Mouse (Mus musculus): Measurements from ENCODE around the gene 1700007K13Rik.
"Not testable (repeated sequence)": the region's sequence is repeated elsewhere in the genome, so short reads cannot be mapped to it uniquely, and the experiment has no call there.

The 1700007K13Rik gene

DNA sequence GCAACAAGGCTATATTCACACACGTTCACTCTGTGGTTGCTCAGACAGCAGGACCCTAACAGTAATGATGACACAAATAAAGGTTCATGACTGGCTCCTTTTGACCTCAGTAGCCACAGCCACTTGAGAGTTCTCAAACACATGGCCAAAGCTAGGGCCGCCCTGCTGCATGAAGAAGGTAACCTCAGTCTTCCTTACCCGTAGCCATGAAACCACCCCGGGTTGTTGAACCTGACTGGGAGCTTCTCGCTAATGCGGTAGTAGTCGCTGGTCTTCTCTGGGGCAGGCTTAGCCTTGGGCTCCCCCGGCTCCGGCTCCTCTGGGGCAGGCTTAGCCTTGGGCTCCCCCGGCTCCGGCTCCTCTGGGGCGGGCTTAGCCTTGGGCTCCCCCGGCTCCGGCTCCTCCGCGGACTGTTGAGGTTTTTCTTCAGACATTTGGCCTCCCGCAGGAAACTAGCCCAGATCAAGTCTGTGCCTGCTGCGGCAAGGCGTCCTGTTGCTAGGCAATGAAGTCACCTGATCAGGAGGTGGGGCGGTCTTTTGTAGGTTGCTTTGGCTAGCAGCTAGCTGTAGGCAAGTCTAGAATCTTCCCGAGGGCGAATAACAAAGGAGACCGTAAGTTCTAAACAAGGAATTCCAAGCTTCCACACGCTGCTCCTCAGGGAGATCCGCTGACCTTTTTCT, at the start of gene 1700007K13Rik:
Gene 1700007K13Rik, minus strand, starts transcription at position 497 of the 683 bp plus-strand sequence.
- DNase-seq (ENCODE audit: low spot score), result peak; percentile 76

DNA sequence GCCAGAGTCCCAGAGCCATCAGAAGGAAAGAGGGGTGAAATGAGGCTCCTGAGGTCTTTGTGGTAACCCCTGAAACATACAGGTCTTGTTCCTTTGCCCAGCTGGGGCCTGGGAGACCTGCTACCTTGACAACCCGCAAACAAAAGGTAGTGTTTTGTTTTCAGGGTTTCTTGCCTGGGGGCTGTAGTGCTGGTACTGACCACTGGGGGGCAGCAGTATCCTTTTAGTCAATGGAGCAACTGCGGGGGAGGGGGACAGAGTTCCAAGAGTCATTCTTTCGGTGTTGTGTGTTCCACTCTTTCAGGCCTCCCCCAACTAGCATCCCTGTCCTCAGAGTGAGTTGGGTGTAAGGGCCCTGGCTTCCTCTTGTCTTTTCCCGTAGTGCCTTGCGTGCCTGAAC, 48.4 kb upstream of the 1700007K13Rik start:
- DNase-seq (ENCODE audit: low spot score), result peak; percentile 74

DNA sequence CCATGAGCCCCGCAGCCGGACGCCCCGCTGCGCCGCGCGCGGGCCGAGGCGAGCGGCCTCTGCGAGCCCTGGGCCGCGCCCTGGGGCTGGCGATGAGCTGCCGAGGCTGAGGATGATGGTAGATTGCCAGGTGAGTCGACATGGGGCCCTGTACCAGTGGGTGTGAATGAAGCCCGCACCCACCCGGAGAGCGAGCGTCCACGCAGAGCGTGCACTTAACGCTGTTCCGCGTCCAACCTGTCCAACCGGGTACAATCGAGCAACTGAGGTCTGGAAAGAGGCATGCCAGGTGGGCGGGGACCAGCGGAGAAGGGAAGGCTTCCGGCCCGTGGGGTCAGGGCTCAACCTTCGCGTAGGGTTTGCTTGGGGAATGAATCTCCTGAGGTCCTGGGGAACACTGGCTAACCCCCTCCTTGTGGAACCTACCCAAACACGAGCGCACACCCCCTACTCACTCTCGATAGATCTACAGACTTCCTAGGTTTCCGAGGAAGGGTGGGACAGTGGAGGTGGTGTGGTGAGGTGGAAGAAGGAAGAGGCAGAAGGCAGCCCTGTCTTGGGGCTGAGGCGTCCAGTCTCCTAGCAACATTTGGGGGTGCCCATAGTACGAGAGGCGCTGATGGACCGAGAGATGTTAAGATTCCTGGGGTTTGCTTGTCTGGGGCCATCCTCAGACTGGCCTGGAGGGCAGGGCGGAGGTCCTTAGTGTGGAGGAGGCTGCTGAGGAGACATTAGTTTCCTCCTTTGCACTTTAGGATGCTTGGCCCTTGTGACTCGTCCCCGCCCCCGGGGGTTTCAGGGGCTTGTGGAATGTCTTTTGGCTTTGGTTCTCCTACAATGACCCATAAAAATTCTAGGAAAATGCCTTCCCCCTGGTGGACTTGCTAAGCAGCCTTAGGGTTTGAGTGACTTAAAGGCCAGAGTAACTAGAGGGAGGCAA, 47.6 kb upstream of the 1700007K13Rik start:
- no peak for DNase-seq (ENCODE audit: low spot score)

DNA sequence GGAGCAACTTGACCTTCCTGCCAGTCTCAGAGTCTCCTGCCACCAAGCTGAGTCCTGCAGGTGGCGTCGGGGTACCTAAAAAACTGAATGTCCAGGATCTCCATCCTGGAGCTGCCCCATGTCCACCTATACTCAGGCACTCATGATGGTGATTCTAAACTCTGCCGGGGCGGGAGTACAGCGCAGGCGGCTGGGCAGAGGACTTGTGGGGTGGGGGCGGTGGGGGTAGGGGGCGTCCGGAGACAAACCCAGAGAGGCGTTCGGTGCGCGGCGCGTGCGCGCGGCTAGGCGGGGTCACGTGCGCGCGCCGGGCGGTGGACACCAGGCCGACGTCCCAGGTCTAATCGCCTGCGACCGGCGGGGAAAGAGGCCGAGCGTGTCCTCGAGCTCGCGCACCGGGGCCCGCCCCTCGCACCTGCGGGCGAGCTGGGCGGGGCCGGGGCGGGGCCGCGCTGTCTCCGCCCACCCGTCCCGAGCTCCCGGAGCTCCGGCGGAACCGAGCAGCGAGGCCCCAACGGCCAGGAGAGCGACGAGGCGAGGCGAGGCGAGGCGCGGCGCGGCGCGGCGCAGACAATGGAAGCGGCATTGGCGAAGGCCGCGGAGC, 46.8 kb upstream of the 1700007K13Rik start, which contains the start of gene Ralgds:
Gene Ralgds, plus strand, starts transcription at position 328 of the 604 bp plus-strand sequence.
- DNase-seq (ENCODE audit: low spot score), result peak; percentile 81

DNA sequence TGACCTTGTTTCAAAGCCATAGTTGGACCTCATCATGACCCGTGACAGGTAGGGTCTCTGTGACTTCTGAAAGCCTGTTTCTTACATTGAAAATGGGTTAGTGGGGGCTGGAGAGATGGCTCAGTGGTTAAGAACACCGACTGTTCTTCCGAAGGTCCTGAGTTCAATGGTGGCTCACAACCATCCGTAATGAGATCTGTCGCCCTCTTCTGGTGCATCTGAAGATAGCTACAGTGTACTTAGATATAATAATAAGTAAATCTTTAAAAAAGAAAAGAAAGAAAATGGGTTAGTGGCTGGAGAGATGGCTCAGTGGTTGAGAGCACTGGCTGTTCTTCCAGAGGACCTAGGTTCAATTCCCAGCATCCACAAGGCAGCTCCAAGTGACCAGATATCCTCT, 45.5 kb upstream of the 1700007K13Rik start:
- not testable (repeated sequence) for DNase-seq (ENCODE audit: low spot score)

DNA sequence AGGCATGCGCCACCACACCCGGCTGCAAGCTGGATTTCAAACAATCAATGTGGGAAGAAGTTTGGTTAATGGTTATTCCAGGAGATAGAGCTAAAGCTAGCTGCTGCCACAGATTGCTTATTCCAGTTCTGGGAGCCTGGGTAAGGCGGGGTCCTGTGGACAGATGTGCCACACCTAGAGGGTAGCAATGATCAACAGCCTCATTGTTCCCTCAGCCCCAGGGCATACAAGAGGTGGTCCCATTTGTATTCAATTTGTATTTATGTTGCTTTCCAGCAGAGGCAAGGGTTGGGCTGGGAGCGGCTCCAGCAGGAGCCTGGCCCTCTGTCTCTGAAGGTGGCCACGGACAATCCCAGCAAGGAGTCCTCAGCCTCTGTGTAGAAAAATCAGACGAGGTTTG, 40.2 kb upstream of the 1700007K13Rik start:
- DNase-seq (ENCODE audit: low spot score), result no peak

DNA sequence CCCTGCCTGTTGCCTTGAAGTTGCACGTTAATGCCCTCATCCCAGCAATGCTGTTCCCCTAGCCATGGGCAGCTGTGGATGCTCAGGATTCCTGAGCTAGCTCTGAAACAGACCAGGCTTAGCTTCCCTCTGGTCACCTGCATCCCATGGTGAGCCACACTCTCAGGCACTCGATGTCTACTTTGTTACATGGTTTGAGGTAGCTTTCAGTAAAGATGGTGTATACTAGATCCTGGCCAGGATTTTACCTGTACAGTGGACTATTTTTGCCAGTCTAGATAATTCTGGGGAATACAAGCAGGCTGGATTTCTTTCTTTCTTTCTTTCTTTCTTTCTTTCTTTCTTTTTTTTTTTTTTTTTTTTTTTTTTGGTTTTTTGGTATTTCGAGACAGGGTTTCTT, 39.7 kb upstream of the 1700007K13Rik start, which contains the start of gene Gm10134:
Gene Gm10134, plus strand, starts transcription at position 301 of the 400 bp plus-strand sequence.
- no peak for DNase-seq (ENCODE audit: low spot score)

DNA sequence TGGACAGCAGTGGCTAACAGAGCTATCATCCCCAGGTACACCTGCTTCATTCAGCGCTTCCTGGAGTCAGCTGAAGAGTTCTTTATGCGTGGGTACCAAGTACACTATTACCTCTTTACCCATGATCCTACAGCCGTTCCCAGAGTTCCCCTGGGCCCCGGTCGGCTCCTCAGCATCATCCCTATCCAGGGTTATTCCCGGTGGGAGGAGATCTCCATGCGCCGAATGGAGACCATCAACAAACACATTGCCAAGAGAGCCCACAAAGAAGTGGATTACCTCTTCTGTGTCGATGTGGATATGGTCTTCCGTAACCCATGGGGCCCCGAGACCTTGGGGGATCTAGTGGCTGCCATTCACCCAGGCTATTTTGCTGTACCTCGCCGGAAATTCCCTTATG, 38.5 kb upstream of the 1700007K13Rik start:
- DNase-seq (ENCODE audit: low spot score), result no peak

DNA sequence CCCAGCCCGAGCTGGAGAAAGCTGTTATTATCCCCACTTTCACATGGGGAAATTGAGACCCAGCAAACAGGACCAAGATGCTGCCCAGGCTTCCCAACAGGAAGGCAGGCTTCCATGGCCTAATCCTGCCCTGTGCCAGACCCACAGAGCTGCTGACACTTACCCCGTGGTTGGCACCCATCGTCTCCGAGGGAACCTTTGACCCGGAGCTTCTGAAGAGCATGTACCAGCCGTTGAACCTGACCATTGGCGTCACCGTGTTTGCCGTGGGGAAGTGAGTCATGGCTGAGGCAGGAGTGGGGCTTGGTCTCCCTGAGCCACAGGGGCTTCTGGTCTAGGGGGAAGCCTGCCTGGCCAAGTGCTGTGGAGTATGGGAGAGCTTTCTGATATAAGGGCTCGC, 36.9 kb upstream of the 1700007K13Rik start:
- no peak for DNase-seq (ENCODE audit: low spot score)

DNA sequence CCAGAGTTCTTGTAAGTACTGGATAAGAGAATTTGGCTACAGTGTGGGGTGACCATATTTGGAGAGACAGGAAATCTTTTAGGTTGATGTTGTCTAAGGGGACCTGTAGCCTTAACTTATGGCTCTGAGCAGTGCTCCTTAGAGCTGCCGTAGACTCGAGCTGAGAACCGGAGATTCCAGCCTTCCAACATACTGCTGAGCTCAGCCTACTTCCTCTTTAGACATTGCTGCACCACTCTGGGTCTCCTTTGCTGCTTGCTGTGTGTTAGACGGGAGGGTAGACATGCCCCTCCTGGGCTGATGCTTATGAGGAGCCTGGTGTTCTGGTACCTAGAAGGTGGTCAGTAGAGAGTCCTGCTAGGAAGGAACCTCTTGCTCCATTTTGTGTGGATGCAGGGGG, 32.3 kb upstream of the 1700007K13Rik start:
- no peak for DNase-seq (ENCODE audit: low spot score)

DNA sequence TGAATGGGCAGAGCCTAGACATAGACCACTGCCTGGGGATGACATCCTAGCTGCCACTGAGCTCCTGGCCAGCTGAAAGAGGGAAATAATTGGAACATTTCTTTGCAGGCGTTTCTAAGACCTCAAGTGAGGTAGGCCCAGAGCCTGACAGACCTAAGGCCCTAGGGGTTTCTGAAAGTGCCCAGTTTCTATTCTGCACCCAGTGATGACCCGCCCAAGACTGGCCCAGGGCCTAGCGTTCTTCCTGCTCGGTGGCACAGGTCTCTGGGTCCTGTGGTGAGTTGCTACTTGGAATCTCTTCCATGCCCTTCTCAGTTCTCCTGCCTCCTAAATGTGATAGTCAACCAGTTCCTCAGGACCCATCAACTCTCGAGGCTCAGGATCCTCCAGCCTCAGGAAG, 31.4 kb upstream of the 1700007K13Rik start:
- DNase-seq (ENCODE audit: low spot score), result no peak

DNA sequence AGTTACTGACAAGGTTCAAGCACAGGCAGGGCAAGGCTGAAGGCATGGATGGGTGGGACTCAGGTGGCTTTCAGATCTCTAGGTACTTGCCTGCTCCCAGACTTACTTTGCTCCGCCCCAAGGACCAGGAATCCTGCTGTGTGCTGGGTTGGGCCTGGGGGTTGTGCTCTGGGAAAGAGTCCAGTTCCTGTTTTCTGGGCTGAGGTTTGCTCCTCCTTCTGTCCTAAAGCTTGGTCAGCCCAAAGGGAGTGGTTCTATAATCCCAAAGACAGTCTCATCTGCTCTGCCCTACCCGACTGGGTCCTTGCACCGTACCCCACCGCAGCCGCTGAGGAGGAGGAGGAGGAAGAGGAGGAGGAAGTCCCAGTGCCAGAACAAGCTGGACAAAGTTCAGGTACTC, 30.5 kb upstream of the 1700007K13Rik start, which contains the start of gene Gbgt1:
Gene Gbgt1, plus strand, starts transcription at position 221 of the 400 bp plus-strand sequence.
- DNase-seq (ENCODE audit: low spot score), result no peak

DNA sequence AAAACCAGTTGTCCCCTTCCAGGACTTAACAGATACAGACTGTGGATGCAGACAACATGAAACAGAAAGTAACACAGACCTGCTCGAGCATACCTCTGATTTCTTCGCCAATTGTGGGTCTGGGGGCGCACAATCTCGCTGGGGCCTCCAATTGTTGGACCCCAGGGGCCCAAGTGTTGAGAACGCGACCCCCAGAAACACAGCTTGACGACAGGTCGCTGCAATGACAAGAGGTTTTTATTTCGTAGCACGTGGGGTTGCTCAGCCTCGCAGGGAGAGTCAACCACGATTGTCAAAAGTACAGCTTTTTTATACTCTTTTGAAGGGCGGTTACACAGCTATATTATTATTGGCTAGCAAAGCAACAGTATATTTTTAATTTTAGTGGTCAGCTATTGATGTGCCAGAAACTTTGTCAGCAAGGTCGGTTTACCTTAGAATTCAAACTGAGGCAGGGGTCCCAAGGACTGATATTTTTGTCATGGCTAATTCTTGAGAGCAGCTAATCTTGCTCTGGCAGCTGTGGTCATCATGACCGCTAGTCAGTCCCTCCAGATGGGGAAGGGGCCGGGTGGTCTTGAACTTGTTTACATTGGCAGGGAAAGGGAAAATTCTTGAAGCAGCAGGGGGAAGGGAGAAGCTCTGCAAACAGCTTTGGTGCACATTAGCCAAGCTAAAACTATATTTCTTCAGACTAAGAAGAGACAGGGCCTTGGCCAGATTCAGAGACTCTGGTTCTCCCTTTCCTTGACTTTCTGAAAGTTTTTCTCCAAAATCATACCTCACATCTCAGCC, 29.9 kb upstream of the 1700007K13Rik start:
- no peak for DNase-seq (ENCODE audit: low spot score)

DNA sequence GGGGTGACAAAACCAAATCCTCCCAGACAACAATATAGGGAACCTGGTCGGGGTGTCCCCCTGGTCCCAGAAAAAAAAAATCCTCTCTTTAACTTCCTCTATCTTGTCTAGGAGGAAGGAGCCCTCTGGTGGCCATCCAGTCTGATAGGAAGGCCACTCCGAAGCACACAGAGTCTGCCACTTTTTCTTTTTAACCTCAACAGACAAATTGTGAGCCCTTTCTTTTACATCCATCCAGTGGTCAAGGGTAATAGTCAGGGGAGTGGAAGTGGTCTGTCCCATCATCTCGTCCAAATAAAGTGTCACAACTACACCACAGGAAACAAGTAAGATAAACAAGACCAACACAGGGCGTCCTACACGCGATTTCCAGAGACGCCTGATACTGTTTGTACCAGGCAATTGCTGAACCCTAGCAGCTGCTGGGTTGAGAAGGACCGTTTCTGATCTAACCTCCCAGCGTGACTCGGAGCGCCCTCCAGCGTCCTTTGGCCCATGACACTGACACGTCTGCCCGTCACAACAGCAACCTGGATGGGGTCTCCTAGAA, 29.1 kb upstream of the 1700007K13Rik start:
- DNase-seq (ENCODE audit: low spot score), result no peak

DNA sequence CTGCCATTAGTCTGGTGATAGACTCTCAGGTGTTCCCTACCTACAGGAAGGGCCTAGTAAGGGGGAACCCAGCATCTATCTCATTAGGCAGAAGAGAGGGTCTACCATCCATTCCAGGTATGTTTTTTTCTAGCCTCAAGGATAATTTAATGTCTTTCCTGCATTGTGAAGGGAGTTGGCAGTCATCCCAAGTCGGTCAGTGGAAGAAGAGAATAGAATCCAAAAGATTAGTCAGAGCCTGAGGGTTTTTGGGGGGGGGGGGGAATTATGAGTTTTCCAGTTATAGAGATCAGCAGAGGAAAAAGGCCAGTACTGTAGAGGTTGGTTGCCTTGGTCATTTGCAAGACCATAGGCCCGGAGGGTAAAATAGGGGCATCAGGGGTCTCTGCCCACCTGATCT, 28.4 kb upstream of the 1700007K13Rik start:
- DNase-seq (ENCODE audit: low spot score), result no peak

DNA sequence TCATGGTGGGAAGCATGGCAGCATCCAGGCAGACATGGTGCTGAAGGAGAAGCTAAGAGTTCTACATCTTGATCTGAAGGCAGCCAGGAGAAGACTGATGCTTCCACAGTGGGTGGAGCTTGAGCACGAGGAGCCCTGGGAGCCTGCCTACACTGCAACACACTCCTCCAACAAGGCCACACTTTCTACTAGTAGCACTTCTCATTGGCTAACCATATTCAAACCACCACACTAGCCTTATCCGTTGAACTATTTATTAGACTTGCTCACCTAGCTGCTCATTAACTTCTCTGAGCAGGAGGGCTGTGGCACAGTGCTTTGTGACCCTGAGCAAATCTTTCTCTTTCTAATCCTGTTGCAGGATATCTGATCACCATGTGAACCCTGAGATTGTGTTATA, 17.7 kb upstream of the 1700007K13Rik start:
- DNase-seq (ENCODE audit: low spot score), result no peak

DNA sequence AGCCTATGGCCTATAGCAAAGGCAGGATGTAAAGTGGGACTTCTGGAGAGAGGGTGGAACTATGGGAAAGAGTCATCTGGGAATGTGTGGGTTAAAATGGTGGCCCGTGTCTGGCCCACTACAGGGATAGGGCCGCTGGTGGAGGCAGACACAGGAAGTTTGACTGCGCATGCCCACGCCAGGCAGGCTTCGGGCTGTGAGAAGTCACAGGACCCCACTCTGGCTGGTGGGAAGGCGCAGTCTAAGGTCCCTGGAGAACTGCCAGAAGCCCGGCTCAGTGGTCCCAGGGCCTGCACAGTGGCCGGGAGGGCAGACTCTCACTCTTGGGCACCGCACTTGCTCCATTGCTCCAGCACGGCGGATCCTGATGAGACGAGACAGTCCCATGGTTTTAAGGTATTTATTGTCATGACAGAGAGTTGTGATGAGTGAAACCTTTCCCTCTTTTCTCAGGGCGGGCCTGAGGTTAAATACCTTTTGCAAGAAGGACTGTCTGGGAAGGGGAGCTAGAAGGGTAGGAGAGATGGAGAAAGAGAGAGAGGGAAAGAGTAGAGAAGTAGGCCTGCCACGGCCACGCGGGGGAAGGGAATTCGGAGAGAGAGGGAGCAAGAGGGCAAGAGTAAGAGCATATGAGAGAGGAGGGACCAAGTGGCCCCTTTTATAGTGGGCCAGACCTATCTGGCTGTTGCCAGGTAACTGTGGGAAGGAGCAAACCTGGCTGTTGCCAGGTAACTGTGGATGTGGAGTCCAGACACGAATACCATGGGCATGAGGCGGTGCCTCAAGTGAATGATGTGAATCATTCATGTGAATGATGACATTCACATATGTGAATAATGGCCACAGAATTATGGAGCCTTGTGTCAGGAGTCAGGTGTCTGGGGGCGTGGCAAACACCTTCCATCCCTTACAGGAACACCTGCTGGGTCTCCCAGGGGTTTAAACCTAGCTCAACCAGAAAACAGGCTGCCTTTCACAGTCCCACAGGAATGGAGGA, 13.4 kb upstream of the 1700007K13Rik start:
- DNase-seq (ENCODE audit: low spot score), result peak; percentile 41

DNA sequence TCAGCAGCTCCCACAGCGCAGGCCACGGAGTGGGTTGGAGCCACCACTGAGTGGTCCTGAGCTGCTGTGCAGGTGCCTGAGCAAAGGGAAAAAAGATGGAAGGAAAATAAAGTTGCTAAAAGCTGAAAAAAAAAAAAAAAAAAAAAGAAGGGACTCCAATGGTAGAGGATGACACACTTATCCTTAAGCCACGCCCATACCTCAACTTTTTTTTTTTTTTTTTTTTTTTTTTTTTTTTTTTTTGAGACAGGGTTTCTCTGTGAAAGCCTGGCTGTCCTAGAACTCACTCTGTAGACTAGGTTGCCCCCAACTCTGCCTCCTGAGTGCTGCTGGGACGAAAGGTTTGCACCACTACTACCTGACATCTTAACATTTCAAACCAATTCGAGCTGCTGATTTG, 11.9 kb upstream of the 1700007K13Rik start:
- DNase-seq (ENCODE audit: low spot score), result not testable (repeated sequence)

DNA sequence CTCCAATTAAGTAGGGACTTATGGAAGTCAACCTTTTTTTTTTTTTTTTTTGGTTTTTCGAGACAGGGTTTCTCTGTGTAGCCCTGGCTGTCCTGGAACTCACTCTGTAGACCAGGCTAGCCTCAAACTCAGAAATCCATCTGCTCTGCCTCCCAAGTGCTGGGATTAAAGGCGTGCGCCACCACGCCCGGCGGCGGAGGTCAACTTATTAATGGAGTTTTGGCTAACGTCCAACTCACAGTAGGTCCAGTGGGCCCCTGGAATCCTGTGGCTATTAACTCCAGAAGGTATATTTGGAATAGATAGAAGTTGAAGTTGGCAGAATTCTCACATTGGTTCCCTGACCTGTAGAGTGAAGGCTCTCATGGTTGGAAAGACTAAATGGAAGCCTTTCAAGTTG, 5.9 kb upstream of the 1700007K13Rik start:
- DNase-seq (ENCODE audit: low spot score), result not testable (repeated sequence)

DNA sequence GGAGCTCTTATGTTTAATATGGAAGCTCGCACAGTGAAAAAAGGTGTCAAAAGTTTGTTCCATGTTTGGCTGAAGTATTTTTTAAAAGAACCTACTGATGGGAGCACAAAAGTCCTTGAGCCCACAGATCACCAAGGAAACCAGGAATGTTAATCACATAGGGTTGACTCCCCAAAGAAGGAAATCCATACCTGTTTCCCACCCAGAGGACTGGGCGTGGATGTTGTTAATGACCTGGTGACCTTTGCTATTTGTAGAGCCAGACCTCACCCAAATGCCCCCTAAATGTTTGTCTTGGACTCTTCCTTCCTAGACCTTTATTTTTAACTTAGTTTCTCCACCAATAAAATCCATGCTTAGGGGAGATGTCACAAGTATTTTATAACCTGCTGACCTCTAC, 4.5 kb upstream of the 1700007K13Rik start:
- no peak for DNase-seq (ENCODE audit: low spot score)

All from testis, postnatal 14 days (tissue).